ENCODE assay signal across 8 mouse cellular contexts in genomic region chr1:136138191-136138830, GRCm38 (mm10). TPM values are rescaled to one million over a fixed set of nuclear protein-coding genes. Genes with fewer than 3 reads are reported as not detected.
DNase-seq lines count a peak whose midpoint lies in the region; ATAC-seq and TF ChIP-seq lines count a peak whose summit lies in the region.

No protein-coding gene starts in this region.

- intact Hi-C loops in left cerebral cortex, postnatal 10 days (cut with DNase I) = no loop called here

- DNase-seq in kidney, postnatal 10 days = no peak
- no peak for DNase-seq in left cerebral cortex, postnatal 10 days (ENCODE audit: extremely low spot score in 1 of 2, low spot score in 2 of 2)
- DNase-seq in yolk sac, embryonic 10.5 days (ENCODE audit: low spot score) = no peak
- no peak for DNase-seq in spleen, postnatal 14 days (ENCODE audit: low spot score in 2 of 2)

- H3K4me2 ChIP-seq in kidney, embryonic 16.5 days (replicated peaks; ENCODE audit: low read depth, low read length) = no peak overlapping the region
- H3K4me2 ChIP-seq in forebrain, embryonic 15.5 days (replicated peaks) = peak overlapping the region; percentile 73

- peaks cover 77% of the 10 kb centered on the region for H3K4me1 ChIP-seq in kidney, embryonic 16.5 days (ENCODE audit: insufficient read depth, low read length)
- peaks cover 17% of the 10 kb centered on the region for H3K4me1 ChIP-seq in bone marrow, adult 2 months (ENCODE audit: control insufficient read depth, insufficient read depth, low read length)
- H3K4me1 ChIP-seq in forebrain, embryonic 15.5 days = peaks cover 100% of the 10 kb centered on the region

- no peak overlapping the region for H3K4me3 ChIP-seq in kidney, embryonic 16.5 days (ENCODE audit: low read length)
- H3K4me3 ChIP-seq in bone marrow, adult 2 months (replicated peaks; ENCODE audit: control insufficient read depth, low read depth, low read length) = no peak overlapping the region
- H3K4me3 ChIP-seq in forebrain, embryonic 15.5 days = no peak overlapping the region
- no peak overlapping the region for H3K4me3 ChIP-seq in macrophage (ENCODE audit: inconsistent target)

- H3K36me3 ChIP-seq in kidney, embryonic 16.5 days (ENCODE audit: insufficient read depth, low read length) = no peaks in the 10 kb centered on the region
- H3K36me3 ChIP-seq in forebrain, embryonic 15.5 days = no peaks in the 10 kb centered on the region
- no peaks in the 10 kb centered on the region for H3K36me3 ChIP-seq in macrophage (ENCODE audit: inconsistent target)

- H3K27ac ChIP-seq in kidney, embryonic 16.5 days (ENCODE audit: low read length) = peak overlapping the region; percentile 55
- H3K27ac ChIP-seq in bone marrow, adult 2 months (ENCODE audit: control insufficient read depth, insufficient read depth, low read depth, low read length, poor library complexity) = peak overlapping the region; percentile 31; the same call in 1 of the 2 replicates
- peak overlapping the region; percentile 58 for H3K27ac ChIP-seq in forebrain, embryonic 15.5 days (replicated peaks)
- peak overlapping the region; percentile 93 for H3K27ac ChIP-seq in macrophage

- 42% methylated on average over 10 of the region's 10 CpGs for WGBS in kidney, embryonic 16.5 days
- 33% methylated on average over 10 of the region's 10 CpGs for WGBS in bone marrow, adult 2 months
- 44% methylated on average over 10 of the region's 10 CpGs for WGBS in forebrain, embryonic 15.5 days
- 53% methylated on average over 10 of the region's 10 CpGs for WGBS in macrophage (ENCODE audit: missing documents)

- H3K9ac ChIP-seq in kidney, embryonic 16.5 days (replicated peaks; ENCODE audit: low read length) = 0 out of 2 replicates have a peak overlapping the region, but pooled peaks have one; percentile 1
- H3K9ac ChIP-seq in forebrain, embryonic 15.5 days (replicated peaks) = peak overlapping the region; percentile 13; the same call in 1 of the 2 replicates

- TF ChIP-seq CTCF in bone marrow, adult 2 months (IDR thresholded peaks at IDR 0.05; ENCODE audit: control insufficient read depth, insufficient read depth, low read length) = no peak

- no peak for ATAC-seq in kidney, embryonic 16.5 days (ENCODE audit: low FRiP score, low TSS enrichment)
- no peak for ATAC-seq in forebrain, embryonic 15.5 days (replicated peaks)

- no peaks in the 10 kb centered on the region for H3K9me3 ChIP-seq in kidney, embryonic 16.5 days (ENCODE audit: low read length)
- H3K9me3 ChIP-seq in forebrain, embryonic 15.5 days = no peaks in the 10 kb centered on the region

- no peaks in the 10 kb centered on the region for H3K27me3 ChIP-seq in kidney, embryonic 16.5 days (ENCODE audit: insufficient read depth, low read length)
- no peaks in the 10 kb centered on the region for H3K27me3 ChIP-seq in forebrain, embryonic 15.5 days

- H3K79me2 ChIP-seq in macrophage (ENCODE audit: inconsistent target) = peaks cover 61% of the 10 kb centered on the region

- no peak for TF ChIP-seq POLR2A in bone marrow, adult 2 months (IDR thresholded peaks at IDR 0.05; ENCODE audit: borderline replicate concordance, control insufficient read depth, low read depth, low read length)

RNA-seq across cellular contexts. Expression of gene Kif21b, which starts 7.1 kb away (rescaled TPM):
- polyA plus RNA-seq in kidney, embryonic 16.5 days (2015; fragmentation: Nextera tagmentation; extraction: Ambion mirVana) = 2.2 TPM in 2 replicates
- polyA plus RNA-seq in bone marrow, adult 2 months (2011; ENCODE audit: insufficient read depth, insufficient read length, low replicate concordance, missing spikeins) = 22.5 and 40.5 TPM in 2 replicates
- 71.9 and 75.0 TPM in 2 replicates for polyA plus RNA-seq in forebrain, embryonic 15.5 days (2015; fragmentation: Nextera tagmentation; extraction: Ambion mirVana)
- total RNA-seq in macrophage (2018; cell fraction: chromatin; rRNA removed) = 10 to 100 TPM in 24 of 26 experiments, 1 to 10 TPM in 2; 8.5 to 75.3 (median 34.6) TPM
- 10 to 100 TPM in 11 of 26 experiments, 1 to 10 TPM in 15; 4.7 to 14.3 (median 9.2) TPM for total RNA-seq in macrophage (2018; cell fraction: cytosol; rRNA removed)
- total RNA-seq in macrophage (2018; cell fraction: nucleus; rRNA removed) = 10 to 100 TPM in 22 of 26 experiments, 1 to 10 TPM in 4; 7.2 to 42.0 (median 17.1) TPM
- 7.3 to 9.8 TPM (median 9.5 TPM) in 3 replicates for polyA plus RNA-seq in macrophage (2018)
- 100 to 1,000 TPM; 329 to 393 TPM for total RNA-seq in left cerebral cortex, postnatal 10 days (2021)

Comparison
In these comparisons a context has a peak if more than half of its experiments do, and no peak if none do; other contexts are left out.
1. H3K27ac ChIP-seq: peak in every context shown above with its lines; median percentile 93 in macrophage; 58 in forebrain, embryonic 15.5 days; 55 in kidney, embryonic 16.5 days; 31 in bone marrow, adult 2 months.